Mouse (Mus musculus): ENCODE measurements around the gene Picalm. TPM values are rescaled to one million over a fixed set of nuclear protein-coding genes. Genes with fewer than 3 reads are reported as not detected.

Gene Picalm
- polyA plus RNA-seq, 1 experiment from 2014 or later = 41.5 TPM

DNA sequence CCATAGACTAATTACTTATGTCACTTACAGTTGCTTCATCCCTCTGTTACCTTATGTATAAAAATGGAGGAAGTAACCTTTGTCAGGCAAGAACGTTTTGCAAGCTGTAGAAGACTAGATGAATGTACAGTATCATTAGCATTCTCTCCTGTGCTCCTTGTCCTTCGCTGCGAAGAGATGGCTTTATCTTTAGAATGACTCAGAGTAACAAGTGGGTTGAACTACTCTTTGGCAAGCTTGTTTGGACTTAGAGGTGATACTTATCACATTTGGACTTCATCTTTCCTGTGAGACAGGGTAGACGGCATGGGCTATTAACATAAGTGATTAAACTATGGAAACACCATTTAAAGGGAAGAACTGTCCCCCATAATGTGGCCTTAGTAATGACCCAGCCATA, 31.8 kb upstream of the Picalm start:
- Histone ChIP-seq H3K4me1 (no peaks in the 10 kb centered on the region), H3K27ac (replicated peaks) (no peak overlapping the region), H3K4me2 (no peak overlapping the region), H3K4me3 (replicated peaks) (no peak overlapping the region), H3K9ac (replicated peaks) (no peak overlapping the region), H3K9me3 (replicated peaks) (no peaks in the 10 kb centered on the region), H3K36me3 (no peaks in the 10 kb centered on the region), H3K27me3 (replicated peaks) (no peaks in the 10 kb centered on the region)
- ATAC-seq (ENCODE audit: low FRiP score) = no peak
- WGBS = 86% methylated on average over 4 of the region's 4 CpGs

DNA sequence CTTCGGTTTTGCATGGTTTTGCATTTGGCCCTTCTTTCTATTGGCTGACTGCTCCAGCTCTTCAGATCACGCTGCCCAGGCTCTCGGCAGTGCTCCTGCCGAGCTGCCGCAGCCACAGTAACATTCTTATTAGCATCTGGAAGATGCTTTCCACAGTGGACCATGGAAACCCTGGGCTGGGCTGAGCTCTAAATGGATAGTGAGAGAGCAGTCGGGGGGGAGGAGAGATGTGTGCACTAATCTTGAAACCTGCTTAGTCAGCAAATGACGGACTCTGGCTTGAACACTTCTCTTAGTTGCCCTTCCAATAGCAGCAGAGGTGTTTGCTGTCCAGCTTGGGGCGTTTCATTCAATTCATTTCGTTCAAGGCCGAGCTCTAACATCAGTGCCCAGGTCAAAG, 30.8 kb upstream of the Picalm start:
- Histone ChIP-seq H3K27me3 (replicated peaks) (no peaks in the 10 kb centered on the region), H3K4me2 (peak overlapping the region; percentile 30), H3K27ac (replicated peaks) (no peak overlapping the region), H3K4me3 (replicated peaks) (no peak overlapping the region), H3K36me3 (no peaks in the 10 kb centered on the region), H3K9me3 (replicated peaks) (no peaks in the 10 kb centered on the region), H3K9ac (replicated peaks) (no peak overlapping the region), H3K4me1 (no peaks in the 10 kb centered on the region)
- 0 out of 2 replicates have a peak, but pooled peaks have one; percentile 35 for ATAC-seq (ENCODE audit: low FRiP score)
- WGBS = 58% methylated on average over 10 of the region's 10 CpGs

DNA sequence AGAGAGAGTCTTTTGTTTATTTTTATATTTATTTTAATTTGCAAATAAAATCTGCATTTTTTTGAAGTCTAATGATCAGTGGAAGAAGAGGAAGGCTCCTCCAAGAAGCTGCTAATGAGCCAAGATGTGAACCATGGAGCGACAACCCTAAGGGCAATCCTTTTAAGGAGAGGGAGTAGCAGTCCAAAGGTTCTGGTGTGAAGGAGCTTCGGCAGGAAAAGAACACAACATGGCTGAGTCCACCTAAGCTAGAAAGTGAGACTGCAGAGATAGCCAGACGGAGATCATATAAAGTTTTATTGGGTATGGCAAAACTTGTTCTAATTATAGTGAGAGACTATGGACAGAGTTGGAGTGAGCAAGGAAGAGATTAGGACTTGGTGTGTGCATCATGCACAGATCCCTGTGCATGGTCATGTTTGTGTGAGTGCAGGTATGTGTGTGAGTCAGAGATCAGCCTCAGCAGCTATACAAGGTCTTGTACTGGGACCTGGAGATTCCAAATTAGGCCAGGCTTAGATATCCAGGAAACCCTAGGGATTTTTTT, 29.3 kb upstream of the Picalm start:
- Histone ChIP-seq H3K4me1 (no peaks in the 10 kb centered on the region), H3K27ac (replicated peaks) (no peak overlapping the region), H3K9ac (replicated peaks) (no peak overlapping the region), H3K9me3 (replicated peaks) (no peaks in the 10 kb centered on the region), H3K36me3 (no peaks in the 10 kb centered on the region), H3K4me3 (replicated peaks) (no peak overlapping the region), H3K27me3 (replicated peaks) (no peaks in the 10 kb centered on the region), H3K4me2 (no peak overlapping the region)
- WGBS = 92% methylated on average over 3 of the region's 3 CpGs
- ATAC-seq (ENCODE audit: low FRiP score) = no peak

DNA sequence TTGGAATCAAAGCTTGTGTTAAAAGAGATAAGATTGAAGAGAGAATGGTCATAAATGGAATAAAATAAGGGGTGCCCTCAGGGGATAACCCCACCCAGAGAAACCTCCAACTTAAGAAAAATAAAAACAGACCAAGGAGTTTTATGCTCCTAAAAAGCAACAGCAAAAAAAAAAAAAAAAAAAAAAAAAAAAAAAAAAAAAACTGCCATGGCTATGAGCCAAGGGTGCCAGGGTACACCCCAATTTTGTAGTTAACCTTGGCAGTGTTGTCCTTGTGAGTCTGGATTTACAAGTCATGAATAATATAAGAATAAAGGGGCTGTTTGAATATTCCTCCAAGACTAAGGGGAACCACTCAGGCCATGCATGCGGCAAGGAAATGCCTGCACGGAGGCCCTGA, 13.9 kb upstream of the Picalm start:
- no peak overlapping the region for H3K4me3 ChIP-seq (replicated peaks)
- H3K4me1 ChIP-seq = no peaks in the 10 kb centered on the region
- 100% methylated on average over 2 of the region's 2 CpGs for WGBS
- no peaks in the 10 kb centered on the region for H3K36me3 ChIP-seq
- ATAC-seq (ENCODE audit: low FRiP score) = no peak
- no peaks in the 10 kb centered on the region for H3K27me3 ChIP-seq (replicated peaks)
- H3K4me2 ChIP-seq = no peak overlapping the region
- no peak overlapping the region for H3K27ac ChIP-seq (replicated peaks)
- no peak overlapping the region for H3K9ac ChIP-seq (replicated peaks)
- H3K9me3 ChIP-seq (replicated peaks) = no peaks in the 10 kb centered on the region

DNA sequence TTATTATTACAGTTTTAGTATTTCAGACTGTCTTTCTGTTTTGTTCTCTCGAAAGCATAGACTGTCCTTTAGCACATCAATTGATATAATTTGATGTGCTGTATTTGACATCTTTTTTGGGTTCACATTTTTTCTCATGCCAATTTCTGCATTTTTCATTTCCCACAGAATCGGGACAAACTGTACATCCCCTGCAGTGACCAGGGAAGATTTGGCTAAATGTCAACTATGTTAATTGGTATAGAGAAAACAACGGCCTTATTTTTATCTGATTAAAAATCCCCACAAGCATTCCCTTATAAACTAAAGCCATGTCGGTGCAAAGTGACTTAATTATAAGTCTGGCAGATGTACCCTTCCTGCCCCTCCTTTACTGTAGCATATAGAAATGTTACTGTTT, 9.9 kb upstream of the Picalm start:
- H3K36me3 ChIP-seq = no peaks in the 10 kb centered on the region
- H3K4me3 ChIP-seq (replicated peaks) = no peak overlapping the region
- H3K4me1 ChIP-seq = no peaks in the 10 kb centered on the region
- WGBS = 56% methylated on average over 4 of the region's 4 CpGs
- H3K9me3 ChIP-seq (replicated peaks) = no peaks in the 10 kb centered on the region
- no peaks in the 10 kb centered on the region for H3K27me3 ChIP-seq (replicated peaks)
- no peak for ATAC-seq (ENCODE audit: low FRiP score)
- H3K27ac ChIP-seq (replicated peaks) = no peak overlapping the region
- no peak overlapping the region for H3K9ac ChIP-seq (replicated peaks)
- no peak overlapping the region for H3K4me2 ChIP-seq

DNA sequence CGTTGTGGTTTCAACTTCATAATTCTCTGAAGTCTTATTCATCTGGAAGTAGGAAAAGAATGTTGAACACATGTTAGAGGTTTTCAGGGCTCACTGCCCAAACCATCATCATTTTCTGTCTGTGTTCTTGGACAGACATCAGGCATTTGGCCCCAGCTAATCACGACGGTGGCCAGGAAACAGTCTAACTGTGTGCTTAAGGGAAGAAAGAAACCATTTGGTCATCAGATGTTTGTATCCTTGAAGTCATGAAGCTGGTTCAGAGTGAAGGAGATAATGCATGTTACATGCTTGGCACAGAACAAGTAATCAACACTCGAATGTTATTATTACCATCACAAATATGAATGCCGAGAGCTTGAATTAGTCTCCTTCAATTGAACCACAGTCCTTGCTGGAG, 5.0 kb upstream of the Picalm start:
- ATAC-seq (ENCODE audit: low FRiP score) = no peak
- no peaks in the 10 kb centered on the region for H3K27me3 ChIP-seq (replicated peaks)
- H3K4me2 ChIP-seq = no peak overlapping the region
- H3K9ac ChIP-seq (replicated peaks) = no peak overlapping the region
- H3K4me3 ChIP-seq (replicated peaks) = no peak overlapping the region
- no peaks in the 10 kb centered on the region for H3K36me3 ChIP-seq
- no peak overlapping the region for H3K27ac ChIP-seq (replicated peaks)
- 96% methylated on average over 5 of the region's 5 CpGs for WGBS
- peaks cover 9% of the 10 kb centered on the region for H3K4me1 ChIP-seq
- H3K9me3 ChIP-seq (replicated peaks) = no peaks in the 10 kb centered on the region

DNA sequence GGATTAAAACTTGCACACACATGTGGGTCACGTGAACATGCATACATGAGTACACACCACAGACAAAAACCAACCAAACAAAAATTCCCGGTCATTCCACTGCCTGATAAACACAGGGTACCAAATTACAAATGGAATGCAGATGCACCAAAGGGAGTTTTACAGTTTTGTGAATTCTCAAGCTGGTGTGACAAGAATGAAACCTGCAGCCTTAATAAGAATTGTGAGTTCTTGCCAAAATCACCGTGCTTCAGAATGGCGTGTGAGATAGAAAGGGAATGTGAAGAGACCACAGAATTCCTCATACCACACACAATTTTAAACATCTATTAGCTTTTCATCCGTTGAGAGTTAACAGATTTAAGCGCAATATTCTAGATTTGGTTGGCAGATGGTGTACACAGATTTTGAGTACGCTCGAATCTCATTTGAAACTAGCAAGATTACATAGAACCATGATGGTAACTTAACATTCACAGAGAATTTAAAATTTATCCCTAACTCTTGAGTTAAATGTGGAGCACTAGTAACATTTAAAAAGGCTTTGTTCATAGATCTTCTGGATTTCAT, 1.3 kb upstream of the Picalm start:
- Histone ChIP-seq H3K27me3 (replicated peaks) (no peaks in the 10 kb centered on the region), H3K9me3 (replicated peaks) (no peaks in the 10 kb centered on the region), H3K4me3 (replicated peaks) (peak overlapping the region; percentile 86), H3K4me1 (peaks cover 22% of the 10 kb centered on the region), H3K27ac (replicated peaks) (peak overlapping the region; percentile 95), H3K4me2 (peak overlapping the region; percentile 67), H3K36me3 (no peaks in the 10 kb centered on the region), H3K9ac (replicated peaks) (peak overlapping the region; percentile 69)
- WGBS = 77% methylated on average over 8 of the region's 8 CpGs
- no peak for ATAC-seq (ENCODE audit: low FRiP score)

DNA sequence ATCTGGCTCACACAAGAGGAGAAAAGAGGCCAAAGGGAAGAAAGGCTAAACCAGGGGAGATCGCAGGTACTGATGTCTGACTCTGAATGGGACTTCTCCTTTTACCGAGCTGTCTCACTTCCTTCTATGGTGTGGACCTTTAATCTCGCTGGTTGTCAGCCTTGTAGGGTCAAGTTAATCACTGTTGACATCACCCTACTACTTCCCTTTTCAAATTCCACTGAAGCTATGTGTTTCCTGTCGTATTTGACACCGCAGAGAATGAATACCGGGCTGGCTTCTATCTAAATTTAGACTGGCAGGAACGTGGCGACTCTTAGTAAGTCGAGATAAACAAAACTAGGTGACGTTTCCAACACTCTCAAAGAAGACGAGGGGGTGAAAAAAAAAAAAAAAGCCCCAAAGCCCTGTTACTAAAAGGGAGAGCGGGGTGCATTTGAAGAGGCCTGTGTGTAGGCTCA, 712 bp upstream of the Picalm start:
- ATAC-seq (ENCODE audit: low FRiP score) = peak; percentile 4
- H3K27me3 ChIP-seq (replicated peaks) = no peaks in the 10 kb centered on the region
- peak overlapping the region; percentile 69 for H3K9ac ChIP-seq (replicated peaks)
- no peaks in the 10 kb centered on the region for H3K36me3 ChIP-seq
- under 1% methylated on average over 12 of the region's 12 CpGs for WGBS
- H3K4me2 ChIP-seq = peak overlapping the region; percentile 67
- peak overlapping the region; percentile 86 for H3K4me3 ChIP-seq (replicated peaks)
- H3K27ac ChIP-seq (replicated peaks) = peak overlapping the region; percentile 95
- H3K4me1 ChIP-seq = peaks cover 24% of the 10 kb centered on the region
- no peaks in the 10 kb centered on the region for H3K9me3 ChIP-seq (replicated peaks)

DNA sequence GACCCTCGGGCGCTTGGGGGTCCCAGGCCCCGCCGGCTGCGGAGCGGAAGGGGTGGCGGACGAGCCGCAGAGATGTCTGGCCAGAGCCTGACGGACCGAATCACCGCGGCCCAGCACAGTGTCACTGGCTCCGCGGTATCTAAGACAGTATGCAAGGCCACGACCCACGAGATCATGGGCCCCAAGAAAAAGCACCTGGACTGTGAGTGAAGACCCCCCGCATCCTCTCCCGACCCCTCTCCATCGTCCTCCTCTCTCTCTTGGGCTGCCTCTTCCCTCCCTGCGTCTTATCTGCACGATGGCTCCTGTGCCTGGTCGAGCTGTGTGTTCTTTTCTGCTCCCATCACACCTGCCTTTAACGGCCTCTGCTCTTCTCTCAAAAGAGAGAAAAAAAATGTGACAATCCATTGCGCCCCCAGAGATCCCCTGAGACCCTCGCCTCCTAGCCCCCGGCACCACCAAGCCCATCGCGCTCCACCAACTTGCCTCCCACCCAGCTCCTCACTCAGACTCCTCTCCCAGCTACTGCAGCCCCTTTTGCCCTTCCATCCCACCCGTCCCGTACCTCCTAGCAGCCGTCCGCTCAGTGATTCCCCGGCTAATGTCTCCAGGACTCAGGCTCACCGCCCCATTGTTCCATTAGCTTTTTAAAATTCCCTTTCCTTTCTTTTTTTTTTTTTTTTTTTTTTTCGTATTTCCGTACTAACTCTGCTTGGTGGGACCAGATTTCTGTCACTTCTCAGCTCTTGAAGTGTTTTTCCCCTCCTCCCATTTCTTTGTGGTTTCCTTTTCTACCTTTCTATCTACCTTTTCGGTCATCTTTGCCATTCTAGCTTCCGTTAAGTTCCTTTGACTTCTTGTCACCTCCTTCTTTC, 725 bp downstream of the Picalm start:
- Histone ChIP-seq H3K4me1 (peaks cover 24% of the 10 kb centered on the region), H3K9ac (replicated peaks) (peak overlapping the region; percentile 88), H3K27ac (replicated peaks) (peak overlapping the region; percentile 95), H3K9me3 (replicated peaks) (no peaks in the 10 kb centered on the region), H3K27me3 (replicated peaks) (no peaks in the 10 kb centered on the region), H3K4me2 (peak overlapping the region; percentile 70), H3K4me3 (replicated peaks) (peak overlapping the region; percentile 86), H3K36me3 (no peaks in the 10 kb centered on the region)
- ATAC-seq (ENCODE audit: low FRiP score) = peak; percentile 73
- under 1% methylated on average over 39 of the region's 39 CpGs for WGBS

DNA sequence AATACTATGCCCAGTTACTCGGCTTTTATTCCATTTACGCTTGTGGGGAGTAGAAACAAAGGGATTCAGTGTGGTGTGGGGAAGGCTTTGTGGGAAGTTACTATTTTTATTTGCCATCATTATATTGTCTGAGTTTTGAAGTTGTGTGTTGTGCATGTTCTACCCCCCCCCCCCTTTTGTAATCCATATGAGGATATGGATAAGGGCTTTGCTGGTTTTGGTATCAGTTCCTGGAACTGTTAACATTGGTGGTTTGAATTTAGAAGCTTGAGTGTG, 1.3 kb downstream of the Picalm start:
- ATAC-seq (ENCODE audit: low FRiP score) = no peak
- H3K9ac ChIP-seq (replicated peaks) = peak overlapping the region; percentile 88
- peak overlapping the region; percentile 86 for H3K4me3 ChIP-seq (replicated peaks)
- peaks cover 24% of the 10 kb centered on the region for H3K4me1 ChIP-seq
- no peaks in the 10 kb centered on the region for H3K9me3 ChIP-seq (replicated peaks)
- no peaks in the 10 kb centered on the region for H3K36me3 ChIP-seq
- no peaks in the 10 kb centered on the region for H3K27me3 ChIP-seq (replicated peaks)
- 0% methylated on average over 2 of the region's 2 CpGs for WGBS
- H3K27ac ChIP-seq (replicated peaks) = peak overlapping the region; percentile 95
- H3K4me2 ChIP-seq = peak overlapping the region; percentile 70

DNA sequence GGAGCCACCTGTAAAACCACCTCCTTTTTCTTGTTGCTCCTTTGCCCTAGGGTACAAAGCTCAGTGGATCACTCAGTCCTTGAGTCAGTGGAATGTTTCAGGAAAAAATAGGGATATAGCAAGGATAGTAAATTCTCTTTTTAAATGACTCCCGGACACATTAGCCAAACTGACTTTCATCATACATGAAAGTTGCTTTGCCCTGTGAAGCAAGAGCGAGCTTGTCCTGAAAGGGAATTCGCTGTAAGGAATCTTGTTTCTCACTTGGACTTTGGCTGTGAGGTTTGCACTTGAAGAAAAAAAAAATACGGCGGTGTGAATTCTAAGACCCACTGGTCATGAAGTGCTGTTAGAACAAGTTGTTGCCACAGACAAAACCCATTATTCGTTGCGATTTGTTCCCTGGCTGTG, 1.8 kb downstream of the Picalm start:
- peak overlapping the region; percentile 70 for H3K4me2 ChIP-seq
- no peaks in the 10 kb centered on the region for H3K9me3 ChIP-seq (replicated peaks)
- H3K4me1 ChIP-seq = peaks cover 26% of the 10 kb centered on the region
- H3K4me3 ChIP-seq (replicated peaks) = peak overlapping the region; percentile 86
- peak overlapping the region; percentile 88 for H3K9ac ChIP-seq (replicated peaks)
- H3K27me3 ChIP-seq (replicated peaks) = no peaks in the 10 kb centered on the region
- H3K27ac ChIP-seq (replicated peaks) = no peak overlapping the region
- no peaks in the 10 kb centered on the region for H3K36me3 ChIP-seq
- no peak for ATAC-seq (ENCODE audit: low FRiP score)
- WGBS = 14% methylated on average over 7 of the region's 7 CpGs

DNA sequence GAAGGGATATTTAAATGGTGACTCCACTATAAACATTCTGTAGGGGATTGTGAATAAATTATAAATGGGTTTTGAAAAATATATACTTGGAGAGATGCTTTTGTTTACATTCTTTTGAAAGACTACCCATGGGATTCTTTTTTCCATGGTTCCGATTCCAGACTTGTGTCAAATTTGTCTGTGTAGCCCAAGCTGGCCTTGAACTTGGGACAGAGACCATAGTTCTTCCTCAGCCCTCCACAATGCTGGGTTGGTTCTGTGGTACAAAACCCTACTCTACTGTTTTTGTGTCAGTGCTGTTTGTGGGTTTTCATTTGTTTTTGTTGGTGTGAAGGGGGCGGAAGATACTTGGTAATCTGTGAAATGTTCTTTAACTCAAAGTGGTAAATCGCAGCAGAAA, 2.3 kb downstream of the Picalm start:
- Histone ChIP-seq H3K27ac (replicated peaks) (no peak overlapping the region), H3K4me2 (peak overlapping the region; percentile 70), H3K9ac (replicated peaks) (peak overlapping the region; percentile 88; the same call in 1 of the 2 replicates), H3K4me3 (replicated peaks) (peak overlapping the region; percentile 86), H3K36me3 (no peaks in the 10 kb centered on the region), H3K9me3 (replicated peaks) (no peaks in the 10 kb centered on the region), H3K27me3 (replicated peaks) (no peaks in the 10 kb centered on the region), H3K4me1 (peaks cover 28% of the 10 kb centered on the region)
- 65% methylated on average over 3 of the region's 3 CpGs for WGBS
- no peak for ATAC-seq (ENCODE audit: low FRiP score)

Measured in neural tube, embryonic 15.5 days (tissue).